Mouse (Mus musculus) hindbrain, embryonic 15.5 days (tissue): ENCODE measurements around the gene Fam241b. TPM values are rescaled to one million over a fixed set of nuclear protein-coding genes. Genes with fewer than 3 reads are reported as not detected.

Experiments
- ATAC-seq: fragments of 200-750 bp; cut with Nextera tagmentation; 2 replicates; pipeline ENCODE4 v1.8.0; 2017; ENCODE audit warnings: low read depth, moderate number of reproducible peaks, moderate TSS enrichment; ENCODE audit not compliant: low FRiP score
- H3K27ac ChIP-seq: fragments of 300-500 bp; sonication (generic); replicated peaks from 2 replicates; pipeline ENCODE4 v1.5.1; 2015; ENCODE audit warnings: mild to moderate bottlenecking, inconsistent platforms
- H3K27me3 ChIP-seq: fragments of 300-500 bp; sonication (generic); 2 replicates; pipeline ENCODE4 v1.6.1; 2015; ENCODE audit warnings: control low read depth, inconsistent platforms
- H3K36me3 ChIP-seq: fragments of 300-500 bp; sonication (generic); 2 replicates; pipeline ENCODE4 v1.6.1; 2015; ENCODE audit warnings: control low read depth, inconsistent platforms
- H3K4me1 ChIP-seq: fragments of 300-500 bp; sonication (generic); replicated peaks from 2 replicates; pipeline ENCODE4 v1.6.1; 2015; ENCODE audit warnings: control low read depth, inconsistent platforms
- H3K4me2 ChIP-seq: fragments of 300-500 bp; sonication (generic); 2 replicates; pipeline ENCODE4 v1.6.1; 2015; ENCODE audit warnings: moderate library complexity, mild to moderate bottlenecking, inconsistent platforms
- H3K4me3 ChIP-seq: fragments of 300-500 bp; sonication (generic); 2 replicates; pipeline ENCODE4 v1.5.1; 2015; ENCODE audit warnings: mild to moderate bottlenecking, inconsistent platforms
- H3K9ac ChIP-seq: fragments of 300-500 bp; sonication (generic); 2 replicates; pipeline ENCODE4 v1.6.1; 2015; ENCODE audit warnings: inconsistent platforms
- H3K9me3 ChIP-seq: fragments of 300-500 bp; sonication (generic); 2 replicates; pipeline ENCODE4 v1.6.1; 2016; ENCODE audit warnings: control low read depth, inconsistent platforms
- WGBS: fragments of 180-500 bp; shearing (Covaris S2); methylation state at CpG from one replicate; pipeline ENCODE4 v1.1.7; 2015; 5-methylcytosine and 5-hydroxymethylcytosine counted together
- polyA plus RNA-seq: library from polyadenylated mRNA; unstranded; fragments of >200 nt; fragmentation: Nextera tagmentation; extraction: Ambion mirVana; gene quantifications from 2 replicates; pipeline ENCODE4 v1.2.1, GENCODE M21; 2015

The Fam241b gene
- polyA plus RNA-seq, 1 experiment from 2014 or later = 161 TPM

GRCm38 (mm10) chr10:62172841-62173553, 29.3 kb upstream of the Fam241b start:
- 5% methylated on average over 9 of the region's 9 CpGs for WGBS
- Histone ChIP-seq H3K4me2 (no peak overlapping the region), H3K27me3 (peaks cover 25% of the 10 kb centered on the region), H3K9me3 (no peaks in the 10 kb centered on the region), H3K4me1 (peaks cover 15% of the 10 kb centered on the region), H3K27ac (no peak overlapping the region), H3K9ac (no peak overlapping the region), H3K36me3 (no peaks in the 10 kb centered on the region), H3K4me3 (no peak overlapping the region)
- no peak for ATAC-seq

- Histone ChIP-seq H3K9me3 (no peaks in the 10 kb centered on the region), H3K4me1 (no peaks in the 10 kb centered on the region), H3K9ac (no peak overlapping the region), H3K27ac (no peak overlapping the region), H3K4me3 (no peak overlapping the region), H3K27me3 (0 out of 2 replicates have a peak, but pooled peaks cover 2% of the 10 kb centered on the region), H3K36me3 (no peaks in the 10 kb centered on the region), H3K4me2 (no peak overlapping the region)
- WGBS = 49% methylated on average over 10 of the region's 10 CpGs
- ATAC-seq = no peak
Measured at GRCm38 (mm10) chr10:62162410-62162809, 18.7 kb upstream of the Fam241b start.

DNA sequence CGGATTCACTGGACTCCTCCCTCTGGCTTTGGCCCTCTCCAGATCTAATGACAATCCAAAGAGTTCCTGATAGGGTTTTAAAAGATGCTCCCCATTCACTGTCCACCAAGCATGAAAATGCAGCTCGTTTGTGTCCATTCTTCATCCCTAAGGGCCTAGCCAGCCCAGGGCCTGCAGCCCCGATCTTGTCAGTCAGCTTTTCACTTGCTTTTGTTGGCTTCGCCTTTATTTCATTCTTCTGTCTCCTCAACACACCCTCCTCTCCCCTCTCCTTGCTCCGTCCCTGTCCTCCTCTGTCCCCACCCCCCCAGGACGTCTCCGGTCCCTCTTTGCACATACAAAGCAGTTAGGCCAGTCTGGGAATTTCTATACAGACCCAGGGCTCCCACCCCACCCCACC, 6.2 kb upstream of the Fam241b start:
- Histone ChIP-seq H3K36me3 (no peaks in the 10 kb centered on the region), H3K27ac (no peak overlapping the region), H3K9me3 (no peaks in the 10 kb centered on the region), H3K27me3 (peaks cover 47% of the 10 kb centered on the region), H3K4me1 (no peaks in the 10 kb centered on the region), H3K9ac (no peak overlapping the region), H3K4me3 (no peak overlapping the region), H3K4me2 (no peak overlapping the region)
- ATAC-seq = no peak
- 15% methylated on average over 7 of the region's 7 CpGs for WGBS

GRCm38 (mm10) chr10:62147466-62148248, 3.9 kb upstream of the Fam241b start:
- Histone ChIP-seq H3K4me2 (no peak overlapping the region), H3K27me3 (peaks cover 53% of the 10 kb centered on the region), H3K9me3 (no peaks in the 10 kb centered on the region), H3K36me3 (no peaks in the 10 kb centered on the region), H3K9ac (no peak overlapping the region), H3K4me1 (no peaks in the 10 kb centered on the region), H3K27ac (no peak overlapping the region), H3K4me3 (no peak overlapping the region)
- 43% methylated on average over 12 of the region's 12 CpGs for WGBS
- no peak for ATAC-seq

- Histone ChIP-seq H3K36me3 (no peaks in the 10 kb centered on the region), H3K9ac (no peak overlapping the region), H3K4me1 (no peaks in the 10 kb centered on the region), H3K27me3 (peaks cover 54% of the 10 kb centered on the region), H3K4me3 (no peak overlapping the region), H3K9me3 (no peaks in the 10 kb centered on the region), H3K4me2 (no peak overlapping the region), H3K27ac (no peak overlapping the region)
- 10% methylated on average over 5 of the region's 5 CpGs for WGBS
- ATAC-seq = no peak
Measured at GRCm38 (mm10) chr10:62145957-62146356, 2.2 kb upstream of the Fam241b start.

- 30% methylated on average over 3 of the region's 3 CpGs for WGBS
- H3K9me3 ChIP-seq = no peaks in the 10 kb centered on the region
- H3K27me3 ChIP-seq = peaks cover 71% of the 10 kb centered on the region
- H3K36me3 ChIP-seq = no peaks in the 10 kb centered on the region
- no peak overlapping the region for H3K9ac ChIP-seq
- H3K4me1 ChIP-seq = peaks cover 10% of the 10 kb centered on the region
- no peak overlapping the region for H3K4me2 ChIP-seq
- no peak overlapping the region for H3K27ac ChIP-seq
- ATAC-seq = no peak
- no peak overlapping the region for H3K4me3 ChIP-seq
Measured at GRCm38 (mm10) chr10:62138040-62138439, 5.7 kb downstream of the Fam241b start.

DNA sequence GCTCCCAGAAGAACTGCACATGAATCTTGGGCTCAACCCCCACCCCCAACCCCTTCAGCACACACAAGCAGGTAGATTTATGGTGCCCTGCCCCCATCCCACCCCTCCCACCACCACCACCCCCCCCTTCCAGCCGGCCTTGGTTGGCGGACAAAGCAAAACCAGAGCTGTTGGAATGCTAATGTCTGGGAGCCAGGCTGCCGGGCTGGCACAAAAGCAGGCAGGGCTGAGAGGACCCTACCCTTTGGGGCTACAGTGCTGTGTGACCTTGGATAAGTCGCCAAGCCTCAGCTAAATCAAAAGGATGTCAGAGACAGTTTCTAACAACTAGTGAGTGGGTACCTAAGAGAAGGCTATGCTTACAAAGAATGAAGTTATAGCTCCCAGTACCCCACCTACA, 6.6 kb downstream of the Fam241b start:
- Histone ChIP-seq H3K27me3 (peaks cover 80% of the 10 kb centered on the region), H3K9ac (no peak overlapping the region), H3K4me1 (peaks cover 15% of the 10 kb centered on the region), H3K27ac (no peak overlapping the region), H3K9me3 (no peaks in the 10 kb centered on the region), H3K4me3 (no peak overlapping the region), H3K36me3 (no peaks in the 10 kb centered on the region), H3K4me2 (no peak overlapping the region)
- WGBS = 2% methylated on average over 4 of the region's 4 CpGs
- ATAC-seq = no peak

DNA sequence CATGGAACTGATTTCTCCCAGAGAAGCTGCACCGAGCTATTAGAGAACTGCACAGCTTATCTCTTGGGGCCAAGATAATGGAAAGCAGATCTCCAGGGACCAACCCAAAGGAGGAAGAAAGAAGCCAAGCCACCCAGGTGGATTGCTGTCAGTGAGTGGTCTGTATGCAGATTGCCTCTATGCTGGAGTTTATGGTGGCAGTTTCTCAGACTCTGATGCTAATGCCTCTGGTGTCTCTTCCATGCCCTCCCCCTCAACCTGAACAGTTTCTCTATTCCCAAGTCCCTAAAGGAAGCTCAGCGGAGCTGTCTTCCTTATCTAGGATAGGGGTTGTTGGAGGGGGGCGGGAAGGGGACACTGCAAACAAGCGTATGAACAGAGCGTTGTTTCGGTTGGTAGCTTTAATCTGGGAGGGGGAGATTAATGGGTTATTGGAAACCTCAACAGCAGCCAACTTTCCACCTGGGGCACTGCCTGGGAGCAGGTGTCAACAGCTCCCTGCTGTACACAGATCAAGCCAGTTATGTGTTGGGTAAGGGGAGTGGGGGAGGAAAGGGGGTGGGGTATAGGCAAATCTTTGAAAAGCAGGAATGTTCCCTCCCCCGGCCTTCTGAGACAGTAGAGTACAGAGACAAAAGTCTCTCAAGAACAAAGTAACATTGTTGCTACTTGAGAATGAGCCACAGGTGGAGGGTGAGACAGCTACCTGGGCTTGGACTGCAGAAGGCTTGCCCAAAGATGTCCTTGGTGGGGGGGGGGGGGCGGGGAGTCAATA, 7.8 kb downstream of the Fam241b start:
- Histone ChIP-seq H3K27me3 (peaks cover 87% of the 10 kb centered on the region), H3K9me3 (no peaks in the 10 kb centered on the region), H3K4me1 (peaks cover 15% of the 10 kb centered on the region), H3K36me3 (no peaks in the 10 kb centered on the region), H3K27ac (no peak overlapping the region), H3K9ac (no peak overlapping the region), H3K4me2 (no peak overlapping the region), H3K4me3 (no peak overlapping the region)
- no peak for ATAC-seq
- 5% methylated on average over 8 of the region's 8 CpGs for WGBS

DNA sequence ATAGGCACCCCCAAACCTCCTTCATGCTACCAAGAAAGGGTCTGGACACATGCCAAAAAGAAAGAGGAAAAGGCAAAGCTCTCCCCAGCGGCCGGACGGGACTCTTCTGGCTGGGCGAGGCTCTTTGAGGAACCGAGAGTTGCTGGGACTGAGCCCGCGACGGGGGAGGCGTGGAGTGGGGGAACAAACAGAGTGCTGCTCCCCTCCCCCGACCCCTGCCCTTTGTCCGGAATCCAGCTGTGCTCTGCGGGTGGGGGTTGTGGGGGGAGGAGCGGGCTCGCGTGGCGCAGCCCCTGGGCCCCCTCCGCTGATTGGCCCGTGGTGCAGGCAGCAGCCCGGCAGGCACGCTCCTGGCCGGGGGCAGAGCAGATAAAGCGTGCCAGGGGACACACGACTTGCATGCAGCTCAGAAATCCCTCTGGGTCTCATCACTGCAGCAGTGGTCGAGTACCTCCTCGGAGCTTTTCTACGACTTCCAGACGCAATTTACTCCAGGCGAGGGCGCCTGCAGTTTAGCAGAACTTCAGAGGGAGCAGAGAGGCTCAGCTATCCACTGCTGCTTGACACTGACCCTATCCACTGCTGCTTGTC, 10.9 kb downstream of the Fam241b start, which contains the start of gene Neurog3:
Neurog3 (plus strand) TSS at position 400 of the 591 bp plus-strand sequence.
- Histone ChIP-seq H3K27ac (no peak within 1 kb of the TSS), H3K4me1 (peaks cover 32% of the 10 kb centered on the region), H3K4me2 (peak within 1 kb of the TSS; percentile 45), H3K4me3 (peak within 1 kb of the TSS; percentile 19; the same call in 1 of the 2 replicates), H3K9me3 (no peaks in the 10 kb centered on the region), H3K27me3 (peaks cover 99% of the 10 kb centered on the region), H3K9ac (no peak within 1 kb of the TSS), H3K36me3 (no peaks in the 10 kb centered on the region)
- WGBS = 0% methylated on average over 20 of the region's 29 CpGs
- no peak for ATAC-seq

- no peaks in the 10 kb centered on the region for H3K36me3 ChIP-seq
- H3K4me3 ChIP-seq = peak overlapping the region; percentile 19
- H3K4me1 ChIP-seq = peaks cover 26% of the 10 kb centered on the region
- peak overlapping the region; percentile 46 for H3K4me2 ChIP-seq
- peaks cover 79% of the 10 kb centered on the region for H3K27me3 ChIP-seq
- H3K27ac ChIP-seq = no peak overlapping the region
- H3K9ac ChIP-seq = no peak overlapping the region
- H3K9me3 ChIP-seq = no peaks in the 10 kb centered on the region
- ATAC-seq = no peak
- 2% methylated on average over 28 of the region's 32 CpGs for WGBS
Measured at GRCm38 (mm10) chr10:62128316-62128951, 15.3 kb downstream of the Fam241b start.

DNA sequence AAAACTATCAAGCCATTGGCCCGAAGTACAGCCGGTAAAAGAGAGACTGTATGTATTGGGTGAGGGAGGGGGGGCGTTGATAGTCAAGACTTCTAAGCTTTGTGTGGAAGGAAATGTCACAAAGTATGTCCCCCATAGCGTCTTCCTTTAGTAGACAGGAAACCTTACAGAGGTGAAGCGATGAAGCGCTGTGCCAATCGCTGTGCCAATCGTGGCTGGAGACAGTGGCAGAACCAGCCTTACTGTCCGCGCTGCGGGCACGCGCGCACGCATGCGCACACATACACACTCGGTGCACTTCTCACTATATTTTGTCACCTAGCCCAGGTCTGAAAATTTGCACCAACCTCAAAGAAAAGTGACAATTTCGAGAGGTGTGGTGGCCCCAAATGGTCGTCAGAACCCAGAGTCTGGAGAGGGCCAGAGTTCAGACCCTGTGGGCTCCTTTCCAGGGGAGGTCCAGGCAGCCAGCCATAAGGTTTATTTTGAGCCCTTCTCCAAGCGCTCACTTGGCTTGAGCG, 15.9 kb downstream of the Fam241b start:
- H3K27me3 ChIP-seq = peaks cover 72% of the 10 kb centered on the region
- H3K4me3 ChIP-seq = peak overlapping the region; percentile 15; the same call in 1 of the 2 replicates

More for the DNA sequence above, 15.9 kb downstream of the Fam241b start:
- Histone ChIP-seq H3K36me3 (no peaks in the 10 kb centered on the region), H3K9ac (no peak overlapping the region), H3K4me2 (peak overlapping the region; percentile 46), H3K9me3 (no peaks in the 10 kb centered on the region), H3K27ac (no peak overlapping the region), H3K4me1 (peaks cover 19% of the 10 kb centered on the region)
- ATAC-seq = no peak
- 30% methylated on average over 21 of the region's 21 CpGs for WGBS
